Mouse (Mus musculus) intestine, embryonic 15.5 days (tissue): ENCODE measurements around the gene Wdr66. TPM values are rescaled to one million over a fixed set of nuclear protein-coding genes. Genes with fewer than 3 reads are reported as not detected.
A peak's percentile ranks its signal among the peaks of the same experiment; 100 is the strongest.
"Not testable (repeated sequence)": the region's sequence is repeated elsewhere in the genome, so short reads cannot be mapped to it uniquely, and the experiment has no call there.

Experiments used
- ATAC-seq: fragments of 200-750 bp; cut with Nextera tagmentation; 2 replicates; pipeline ENCODE4 v1.8.0; 2017; ENCODE audit warnings: moderate TSS enrichment, moderate library complexity
- H3K27ac ChIP-seq: fragments of 300-500 bp; sonication (generic); 2 replicates; pipeline ENCODE4 v1.5.1; 2015; ENCODE audit warnings: mild to moderate bottlenecking, inconsistent platforms
- H3K27me3 ChIP-seq: fragments of 300-500 bp; sonication (generic); replicated peaks from 2 replicates; pipeline ENCODE4 v1.6.1; 2015; ENCODE audit warnings: inconsistent platforms
- H3K36me3 ChIP-seq: fragments of 300-500 bp; sonication (generic); 2 replicates; pipeline ENCODE4 v1.6.1; 2015; ENCODE audit warnings: inconsistent platforms
- H3K4me1 ChIP-seq: fragments of 300-500 bp; sonication (generic); replicated peaks from 2 replicates; pipeline ENCODE4 v1.6.1; 2015; ENCODE audit warnings: inconsistent platforms
- H3K4me2 ChIP-seq: fragments of 300-500 bp; sonication (generic); replicated peaks from 2 replicates; pipeline ENCODE4 v1.6.1; 2015; ENCODE audit warnings: mild to moderate bottlenecking, inconsistent platforms
- H3K4me3 ChIP-seq: fragments of 300-500 bp; sonication (generic); replicated peaks from 2 replicates; pipeline ENCODE4 v1.5.1; 2015; ENCODE audit warnings: inconsistent platforms
- H3K9ac ChIP-seq: fragments of 300-500 bp; sonication (generic); 2 replicates; pipeline ENCODE4 v1.6.1; 2015; ENCODE audit warnings: inconsistent platforms
- H3K9me3 ChIP-seq: fragments of 300-500 bp; sonication (generic); 2 replicates; pipeline ENCODE4 v1.6.1; 2016; ENCODE audit warnings: inconsistent platforms
- WGBS: fragments of 180-500 bp; shearing (Covaris S2); methylation state at CpG from one replicate; pipeline ENCODE4 v1.1.7; 2015; 5-methylcytosine and 5-hydroxymethylcytosine counted together
- polyA plus RNA-seq: library from polyadenylated mRNA; unstranded; fragments of >200 nt; fragmentation: Nextera tagmentation; extraction: Ambion mirVana; gene quantifications from 2 replicates; pipeline ENCODE4 v1.2.1, GENCODE M21; 2015

Wdr66 gene
- polyA plus RNA-seq, result 0.74 and 0.79 TPM in 2 replicates

GRCm38 (mm10) chr5:123251834-123252233, at the start of gene Wdr66:
Gene Wdr66, plus strand, starts transcription at chr5:123252102.
- peak; percentile 76 for ATAC-seq
- Histone ChIP-seq H3K36me3 (peaks cover 5% of the 10 kb centered on the region; the same call in 1 of the 2 replicates), H3K4me1 (peaks cover 5% of the 10 kb centered on the region), H3K27ac (no peak within 1 kb of the TSS), H3K4me3 (peak within 1 kb of the TSS; percentile 17; the same call in 1 of the 2 replicates), H3K4me2 (peak within 1 kb of the TSS; percentile 60), H3K27me3 (no peaks in the 10 kb centered on the region), H3K9ac (no peak within 1 kb of the TSS), H3K9me3 (no peaks in the 10 kb centered on the region)
- WGBS, result 3% methylated on average over 18 of the region's 18 CpGs

GRCm38 (mm10) chr5:123202771-123203170, 49.1 kb upstream of the Wdr66 start:
- not testable (repeated sequence) for H3K9me3 ChIP-seq, H3K4me2 ChIP-seq, H3K4me3 ChIP-seq, H3K27ac ChIP-seq, H3K36me3 ChIP-seq, H3K9ac ChIP-seq, H3K27me3 ChIP-seq, ATAC-seq, H3K4me1 ChIP-seq
- WGBS, result 32% methylated on average over 4 of the region's 4 CpGs

GRCm38 (mm10) chr5:123203591-123203990, 48.3 kb upstream of the Wdr66 start:
- H3K27me3 ChIP-seq, H3K9ac ChIP-seq, H3K4me3 ChIP-seq, H3K4me2 ChIP-seq, H3K9me3 ChIP-seq, ATAC-seq, H3K36me3 ChIP-seq, H3K4me1 ChIP-seq, H3K27ac ChIP-seq: not testable (repeated sequence)
- 82% methylated on average over 7 of the region's 7 CpGs for WGBS

GRCm38 (mm10) chr5:123222346-123223050, 29.4 kb upstream of the Wdr66 start:
- not testable (repeated sequence) for H3K9me3 ChIP-seq, H3K4me2 ChIP-seq, H3K36me3 ChIP-seq, H3K27me3 ChIP-seq, H3K4me3 ChIP-seq, H3K4me1 ChIP-seq, ATAC-seq, H3K27ac ChIP-seq, H3K9ac ChIP-seq
- 84% methylated on average over 4 of the region's 5 CpGs for WGBS

- Histone ChIP-seq H3K9ac (no peak overlapping the region), H3K36me3 (no peaks in the 10 kb centered on the region), H3K27me3 (no peaks in the 10 kb centered on the region), H3K4me2 (no peak overlapping the region), H3K27ac (no peak overlapping the region), H3K4me3 (no peak overlapping the region), H3K4me1 (no peaks in the 10 kb centered on the region), H3K9me3 (no peaks in the 10 kb centered on the region)
- ATAC-seq, result no peak
- WGBS, result 79% methylated on average over 4 of the region's 4 CpGs
These were observed 28.9 kb upstream of the Wdr66 start for GRCm38 (mm10) chr5:123223051-123223410.

- H3K9ac ChIP-seq, H3K27me3 ChIP-seq, ATAC-seq: not testable (repeated sequence)
These were observed 28.0 kb upstream of the Wdr66 start for GRCm38 (mm10) chr5:123223861-123224260.

GRCm38 (mm10) chr5:123226851-123227250, 25.1 kb upstream of the Wdr66 start:
- 81% methylated on average over 7 of the region's 7 CpGs for WGBS
- Histone ChIP-seq H3K4me1 (peaks cover 5% of the 10 kb centered on the region; the same call in 1 of the 2 replicates), H3K4me3 (no peak overlapping the region), H3K4me2 (no peak overlapping the region), H3K9me3 (no peaks in the 10 kb centered on the region), H3K36me3 (no peaks in the 10 kb centered on the region), H3K27ac (no peak overlapping the region), H3K9ac (no peak overlapping the region), H3K27me3 (no peaks in the 10 kb centered on the region)
- no peak for ATAC-seq

More at GRCm38 (mm10) chr5:123223861-123224260, 28.0 kb upstream of the Wdr66 start:
- H3K4me1 ChIP-seq, H3K9me3 ChIP-seq, H3K27ac ChIP-seq, H3K4me2 ChIP-seq, H3K4me3 ChIP-seq, H3K36me3 ChIP-seq: not testable (repeated sequence)
- WGBS, result 52% methylated on average over 6 of the region's 6 CpGs

GRCm38 (mm10) chr5:123227762-123228523, 24.0 kb upstream of the Wdr66 start:
- H3K9ac ChIP-seq, result peak overlapping the region; percentile 76
- H3K9me3 ChIP-seq, result no peaks in the 10 kb centered on the region
- WGBS, result 2% methylated on average over 42 of the region's 42 CpGs
- peak overlapping the region; percentile 60 for H3K4me2 ChIP-seq
- H3K36me3 ChIP-seq, result no peaks in the 10 kb centered on the region
- H3K27me3 ChIP-seq, result no peaks in the 10 kb centered on the region
- peak; percentile 94 for ATAC-seq
- H3K4me3 ChIP-seq, result peak overlapping the region; percentile 62
- peaks cover 5% of the 10 kb centered on the region; the same call in 1 of the 2 replicates for H3K4me1 ChIP-seq
- H3K27ac ChIP-seq, result no peak overlapping the region

GRCm38 (mm10) chr5:123228524-123228922, 23.4 kb upstream of the Wdr66 start:
- whole genome bisulfite sequencing, result 7% methylated on average over 15 of the region's 15 CpGs
- no peaks in the 10 kb centered on the region for H3K27me3 ChIP-seq
- ATAC-seq, result no peak
- H3K36me3 ChIP-seq, result no peaks in the 10 kb centered on the region
- peak overlapping the region; percentile 62 for H3K4me3 ChIP-seq
- no peaks in the 10 kb centered on the region for H3K9me3 ChIP-seq
- no peak overlapping the region for H3K27ac ChIP-seq
- peaks cover 5% of the 10 kb centered on the region; the same call in 1 of the 2 replicates for H3K4me1 ChIP-seq
- peak overlapping the region; percentile 76 for H3K9ac ChIP-seq
- H3K4me2 ChIP-seq, result peak overlapping the region; percentile 60

GRCm38 (mm10) chr5:123229296-123229695, 22.6 kb upstream of the Wdr66 start:
- Histone ChIP-seq H3K27me3 (no peaks in the 10 kb centered on the region), H3K27ac (no peak overlapping the region), H3K4me1 (peaks cover 5% of the 10 kb centered on the region; the same call in 1 of the 2 replicates), H3K9me3 (no peaks in the 10 kb centered on the region), H3K36me3 (no peaks in the 10 kb centered on the region), H3K9ac (no peak overlapping the region), H3K4me2 (no peak overlapping the region; the same call in 1 of the 2 replicates), H3K4me3 (no peak overlapping the region)
- no peak for ATAC-seq
- WGBS, result 86% methylated on average over 6 of the region's 6 CpGs

- Histone ChIP-seq H3K27me3 (no peaks in the 10 kb centered on the region), H3K4me2 (no peak overlapping the region), H3K9me3 (no peaks in the 10 kb centered on the region), H3K27ac (no peak overlapping the region), H3K4me1 (peaks cover 5% of the 10 kb centered on the region; the same call in 1 of the 2 replicates), H3K4me3 (no peak overlapping the region), H3K9ac (no peak overlapping the region), H3K36me3 (no peaks in the 10 kb centered on the region)
- ATAC-seq, result no peak
- WGBS, result 82% methylated on average over 2 of the region's 2 CpGs
These were observed 19.7 kb upstream of the Wdr66 start for GRCm38 (mm10) chr5:123232180-123232579.

GRCm38 (mm10) chr5:123235731-123236130, 16.2 kb upstream of the Wdr66 start:
- no peak overlapping the region for H3K27ac ChIP-seq
- H3K9ac ChIP-seq, result no peak overlapping the region
- no peak overlapping the region for H3K4me3 ChIP-seq
- WGBS, result 24% methylated on average over 2 of the region's 2 CpGs
- peaks cover 7% of the 10 kb centered on the region; the same call in 1 of the 2 replicates for H3K36me3 ChIP-seq
- no peaks in the 10 kb centered on the region for H3K9me3 ChIP-seq
- H3K27me3 ChIP-seq, result no peaks in the 10 kb centered on the region
- ATAC-seq, result peak; percentile 69; the same call in 1 of the 2 replicates
- H3K4me2 ChIP-seq, result no peak overlapping the region
- no peaks in the 10 kb centered on the region for H3K4me1 ChIP-seq
